Mouse (Mus musculus) ES-Bruce4 (cell line): ENCODE results near the gene Uhmk1.

Experiments used
- CTCF ChIP-seq: IDR thresholded peaks from one replicate; pipeline ENCODE4 v1.8.1; 2011; ENCODE audit warnings: low read depth, low read length
- POLR2A ChIP-seq: IDR thresholded peaks from one replicate; pipeline ENCODE4 v1.8.1; 2011; ENCODE audit warnings: low read length; ENCODE audit not compliant: insufficient read depth

DNA sequence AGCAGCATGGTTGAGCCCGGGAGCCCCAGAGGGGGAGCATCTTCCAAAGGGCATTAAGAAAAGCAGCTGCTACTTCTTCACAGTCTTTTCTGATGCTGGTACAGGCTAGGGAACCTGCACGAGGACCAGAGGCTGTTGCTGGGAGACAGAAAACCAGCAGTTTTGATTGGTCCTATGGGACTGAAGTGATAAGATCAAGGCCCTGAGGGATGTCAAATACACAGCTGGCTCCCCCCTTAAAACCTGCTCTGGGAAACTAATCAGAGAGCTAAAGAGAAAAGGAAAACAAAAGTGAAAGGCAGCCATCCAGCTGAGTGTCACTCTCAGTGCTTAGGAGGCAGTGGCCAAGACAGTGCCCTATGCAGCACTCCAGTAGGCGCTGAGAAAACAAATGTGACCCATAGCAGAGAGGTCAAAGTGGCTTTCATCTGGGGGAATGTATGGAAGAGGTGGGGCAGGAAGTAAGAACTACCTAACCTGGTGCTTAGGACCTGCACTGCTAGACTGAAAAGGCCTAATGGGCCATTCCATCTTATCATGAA lies 54.7 kb downstream of the Uhmk1 start:
- TF ChIP-seq CTCF (no peak), POLR2A (no peak)
